In genomic region chr2:152753944-152754711, GRCm38 (mm10) we compare ENCODE assay signal across 8 mouse cellular contexts. TPM values are rescaled to one million over a fixed set of nuclear protein-coding genes. Genes with fewer than 3 reads are reported as not detected.
DNase-seq lines count a peak whose midpoint lies in the region; ATAC-seq and TF ChIP-seq lines count a peak whose summit lies in the region.

Gene Cox4i2 (plus strand): TSS chr2:152754173.

- H3K36me3 ChIP-seq in E14TG2a.4 (ENCODE audit: insufficient read depth, low read length) = no peaks in the 10 kb centered on the region
- H3K36me3 ChIP-seq in embryonic facial prominence, embryonic 13.5 days = no peaks in the 10 kb centered on the region
- no peaks in the 10 kb centered on the region for H3K36me3 ChIP-seq in liver, embryonic 15.5 days (replicated peaks)
- H3K36me3 ChIP-seq in neural tube, embryonic 15.5 days = no peaks in the 10 kb centered on the region

- WGBS in embryonic facial prominence, embryonic 13.5 days = 3% methylated on average over 29 of the region's 30 CpGs
- WGBS in liver, embryonic 15.5 days (ENCODE audit: insufficient replicate concordance) = 6% methylated on average over 30 of the region's 30 CpGs
- 3% methylated on average over 30 of the region's 30 CpGs for WGBS in neural tube, embryonic 15.5 days

- H3K4me3 ChIP-seq in E14TG2a.4 (replicated peaks; ENCODE audit: low read length) = peak within 1 kb of the TSS; percentile 69
- H3K4me3 ChIP-seq in embryonic facial prominence, embryonic 13.5 days = peak within 1 kb of the TSS; percentile 42
- no peak within 1 kb of the TSS for H3K4me3 ChIP-seq in liver, embryonic 15.5 days (replicated peaks)
- H3K4me3 ChIP-seq in neural tube, embryonic 15.5 days (replicated peaks) = peak within 1 kb of the TSS; percentile 11

- intact Hi-C loops in left cerebral cortex, postnatal 4 days (cut with DNase I) = no loop called here

- H3K9me3 ChIP-seq in E14TG2a.4 (ENCODE audit: low read length) = no peaks in the 10 kb centered on the region
- no peaks in the 10 kb centered on the region for H3K9me3 ChIP-seq in embryonic facial prominence, embryonic 13.5 days
- no peaks in the 10 kb centered on the region for H3K9me3 ChIP-seq in liver, embryonic 15.5 days (replicated peaks)
- no peaks in the 10 kb centered on the region for H3K9me3 ChIP-seq in neural tube, embryonic 15.5 days (replicated peaks)

- peak within 1 kb of the TSS; percentile 71 for H3K4me2 ChIP-seq in embryonic facial prominence, embryonic 13.5 days
- peak within 1 kb of the TSS; percentile 37 for H3K4me2 ChIP-seq in liver, embryonic 15.5 days
- peak within 1 kb of the TSS; percentile 44 for H3K4me2 ChIP-seq in neural tube, embryonic 15.5 days

- peaks cover 19% of the 10 kb centered on the region for H3K4me1 ChIP-seq in E14TG2a.4 (replicated peaks; ENCODE audit: low read depth, low read length)
- H3K4me1 ChIP-seq in embryonic facial prominence, embryonic 13.5 days = peaks cover 22% of the 10 kb centered on the region
- peaks cover under 1% of the 10 kb centered on the region for H3K4me1 ChIP-seq in liver, embryonic 15.5 days (replicated peaks)
- H3K4me1 ChIP-seq in neural tube, embryonic 15.5 days = peaks cover 15% of the 10 kb centered on the region

- peak within 1 kb of the TSS; percentile 41 for H3K27ac ChIP-seq in embryonic facial prominence, embryonic 13.5 days
- no peak within 1 kb of the TSS for H3K27ac ChIP-seq in liver, embryonic 15.5 days (replicated peaks)
- H3K27ac ChIP-seq in neural tube, embryonic 15.5 days (replicated peaks) = no peak within 1 kb of the TSS

- peak; percentile 57 for DNase-seq in heart, postnatal 4 days
- DNase-seq in layer of hippocampus, postnatal 10 days (ENCODE audit: low spot score in 2 of 2) = no peak
- DNase-seq in left cerebral cortex, postnatal 4 days = no peak
- DNase-seq in adrenal gland, postnatal 10 days = no peak

- peaks cover 60% of the 10 kb centered on the region for H3K27me3 ChIP-seq in E14TG2a.4 (ENCODE audit: insufficient read depth, low read length)
- H3K27me3 ChIP-seq in embryonic facial prominence, embryonic 13.5 days = no peaks in the 10 kb centered on the region
- H3K27me3 ChIP-seq in liver, embryonic 15.5 days = peaks cover 45% of the 10 kb centered on the region
- 0 out of 2 replicates have a peak, but pooled peaks cover 8% of the 10 kb centered on the region for H3K27me3 ChIP-seq in neural tube, embryonic 15.5 days (replicated peaks)

- 0 out of 2 replicates have a peak, but pooled peaks have one; percentile 49 for ATAC-seq in embryonic facial prominence, embryonic 13.5 days (ENCODE audit: insufficient number of reproducible peaks, insufficient read depth, low FRiP score, low TSS enrichment, low read depth)
- ATAC-seq in liver, embryonic 15.5 days (ENCODE audit: insufficient read depth) = no peak
- ATAC-seq in neural tube, embryonic 15.5 days (ENCODE audit: low FRiP score) = no peak

- peak within 1 kb of the TSS; percentile 69 for H3K9ac ChIP-seq in embryonic facial prominence, embryonic 13.5 days
- no peak within 1 kb of the TSS for H3K9ac ChIP-seq in liver, embryonic 15.5 days
- H3K9ac ChIP-seq in neural tube, embryonic 15.5 days (replicated peaks) = no peak within 1 kb of the TSS

- TF ChIP-seq CTCF in E14TG2a.4 (conservative IDR thresholded peaks at IDR 0.05; ENCODE audit: low read length) = no peak

RNA-seq across cellular contexts. Expression of gene Cox4i2, which starts in this region (rescaled TPM):
- polyA plus RNA-seq in embryonic facial prominence, embryonic 13.5 days (2015; fragmentation: Nextera tagmentation; extraction: Ambion mirVana) = 29.3 and 29.8 TPM in 2 replicates
- 10 to 100 TPM; 13.7 to 15.1 TPM for total RNA-seq in heart, postnatal 4 days (2021)
- polyA plus RNA-seq in liver, embryonic 15.5 days (2015; fragmentation: Nextera tagmentation; extraction: Ambion mirVana) = 1.0 and 1.1 TPM in 2 replicates
- 4.8 and 7.6 TPM in 2 replicates for polyA plus RNA-seq in neural tube, embryonic 15.5 days (2015; fragmentation: Nextera tagmentation; extraction: Ambion mirVana)
- 1 to 10 TPM; 2.1 to 2.5 TPM for total RNA-seq in layer of hippocampus, postnatal 10 days (2021)
- 1 to 10 TPM; 1.7 to 1.9 TPM for total RNA-seq in left cerebral cortex, postnatal 4 days (2021)
- 1 to 10 TPM; 8.0 to 8.3 TPM for total RNA-seq in adrenal gland, postnatal 10 days (2021)
